ENCODE assay signal across 33 mouse cellular contexts in genomic region chr12:26130811-26131210, GRCm38 (mm10).
DNase-seq lines count a peak whose midpoint lies in the region; ATAC-seq lines count a peak whose summit lies in the region.
"Had no signal": no experiment of that assay in that cellular context is flagged by ENCODE, and none has a peak within 500 bp of the region (broad histone marks: within the 10 kb centered on the region; RNA-seq: fewer than 3 reads in every experiment).

No protein-coding gene starts in this region.

- no peaks in the 10 kb centered on the region for H3K36me3 ChIP-seq in hindbrain, embryonic 13.5 days
- H3K36me3 ChIP-seq: embryonic facial prominence, embryonic 13.5 days; forebrain, embryonic 10.5 days; hindbrain, embryonic 12.5 days; midbrain, embryonic 13.5 days; neural tube, embryonic 13.5 days had no signal

- no peak for ATAC-seq in hindbrain, embryonic 13.5 days (ENCODE audit: low FRiP score)
- ATAC-seq: forebrain, embryonic 16.5 days; midbrain, embryonic 13.5 days; Patski had no signal

- DNase-seq in frontal cortex, adult 2 months (ENCODE audit: extremely low spot score in 1 of 2, low spot score in 1 of 2): peak; percentile 51 to 58
- DNase-seq in frontal cortex, postnatal 14 days (ENCODE audit: low spot score in 2 of 2): no peak
- peak; percentile 51 for DNase-seq in right cerebral cortex, postnatal 25 days
- no peak for DNase-seq in right cerebral cortex, postnatal 4 days
- peak; percentile 64 for DNase-seq in layer of hippocampus, adult 9-11 months
- DNase-seq in urinary bladder, postnatal 14 days (ENCODE audit: low spot score): no peak
- DNase-seq: adrenal gland, postnatal 10 days; cerebellum, adult 18-20 months; cerebellum, postnatal 10 days; gastrocnemius, adult 2 months; gastrocnemius, postnatal 36 days; heart, adult 18-20 months; heart, postnatal 36 days; kidney, adult 18-20 months; kidney, postnatal 4 days; liver; lung, adult 2 months; lung, postnatal 10 days; right cerebral cortex, postnatal 14 days; spleen, adult 18-20 months; thymus, adult 18-20 months; thymus, postnatal 25 days had no signal

- 89% methylated on average over 8 of the region's 8 CpGs for WGBS in hindbrain, embryonic 13.5 days

- H3K4me3 ChIP-seq in hindbrain, embryonic 13.5 days: no peak overlapping the region
- H3K4me3 ChIP-seq: embryonic facial prominence, embryonic 13.5 days; forebrain, embryonic 10.5 days; gastrocnemius, adult 2 months; hindbrain, embryonic 12.5 days; midbrain, embryonic 13.5 days; neural tube, embryonic 13.5 days had no signal

- no peak overlapping the region for H3K9ac ChIP-seq in hindbrain, embryonic 13.5 days
- H3K9ac ChIP-seq: embryonic facial prominence, embryonic 13.5 days; hindbrain, embryonic 12.5 days; liver, embryonic 14.5 days; midbrain, embryonic 13.5 days; neural tube, embryonic 13.5 days had no signal

- peaks cover 17% of the 10 kb centered on the region for H3K4me1 ChIP-seq in hindbrain, embryonic 13.5 days (replicated peaks)
- H3K4me1 ChIP-seq: embryonic facial prominence, embryonic 13.5 days; forebrain, embryonic 10.5 days; midbrain, embryonic 13.5 days had no signal

- no peaks in the 10 kb centered on the region for H3K9me3 ChIP-seq in hindbrain, embryonic 13.5 days
- H3K9me3 ChIP-seq: embryonic facial prominence, embryonic 13.5 days; forebrain, embryonic 10.5 days; hindbrain, embryonic 12.5 days; midbrain, embryonic 13.5 days; neural tube, embryonic 13.5 days had no signal

- H3K27me3 ChIP-seq in hindbrain, embryonic 13.5 days: no peaks in the 10 kb centered on the region
- H3K27me3 ChIP-seq: embryonic facial prominence, embryonic 13.5 days; hindbrain, embryonic 12.5 days; midbrain, embryonic 13.5 days; neural tube, embryonic 13.5 days had no signal

- no peak overlapping the region for H3K27ac ChIP-seq in hindbrain, embryonic 13.5 days
- H3K27ac ChIP-seq: embryonic facial prominence, embryonic 13.5 days; forebrain, embryonic 10.5 days; gastrocnemius, adult 2 months; hindbrain, embryonic 12.5 days; liver, embryonic 14.5 days; macrophage; midbrain, embryonic 13.5 days; neural tube, embryonic 13.5 days had no signal

- H3K4me2 ChIP-seq in hindbrain, embryonic 13.5 days: no peak overlapping the region
- H3K4me2 ChIP-seq: embryonic facial prominence, embryonic 13.5 days; heart, embryonic 11.5 days; hindbrain, embryonic 12.5 days; midbrain, embryonic 13.5 days; neural tube, embryonic 13.5 days had no signal

Comparison
In these comparisons a context has a peak if more than half of its experiments do, and no peak if none do; other contexts are left out.
1. DNase-seq: peak in frontal cortex, adult 2 months (2 of 2), right cerebral cortex, postnatal 25 days (single experiment) and layer of hippocampus, adult 9-11 months (single experiment); none in frontal cortex, postnatal 14 days (0 of 2), right cerebral cortex, postnatal 4 days (single experiment) and urinary bladder, postnatal 14 days (single experiment).